Mouse (Mus musculus): ENCODE measurements around the gene Olfr330. TPM values are rescaled to one million over a fixed set of nuclear protein-coding genes. Genes with fewer than 3 reads are reported as not detected.

Olfr330 gene
- total RNA-seq (2023): not detected

GRCm38 (mm10) chr11:58534736-58535135 is at the start of gene Olfr330:
Gene Olfr330, minus strand, starts transcription at chr11:58534836.

GRCm38 (mm10) chr11:58577430-58577829 is 42.8 kb upstream of the Olfr330 start, which contains the start of gene Olfr325:
Gene Olfr325, plus strand, starts transcription at chr11:58577730.

DNA sequence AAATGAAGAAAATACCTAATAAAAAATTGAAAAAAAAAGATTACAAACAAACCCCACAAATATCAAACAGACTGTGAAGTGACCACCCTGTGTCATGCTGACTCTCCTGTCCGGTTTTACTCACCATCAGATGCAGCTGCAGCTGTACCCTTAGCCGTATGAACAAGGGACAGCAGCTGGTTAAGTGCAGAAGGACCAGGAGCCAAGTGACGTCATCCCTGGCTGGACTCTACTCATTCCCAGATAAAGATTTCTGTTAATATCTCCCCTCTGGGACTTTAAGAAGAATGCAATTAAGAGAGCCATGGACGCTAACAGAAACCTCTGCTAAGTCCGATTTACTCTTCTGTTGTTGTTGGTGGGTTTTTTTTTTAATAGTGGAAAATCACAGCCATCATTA is 35.8 kb upstream of the Olfr330 start, which contains the start of gene Olfr224:
Gene Olfr224 (minus strand): TSS at position 149 of the 400 bp plus-strand sequence.

DNA sequence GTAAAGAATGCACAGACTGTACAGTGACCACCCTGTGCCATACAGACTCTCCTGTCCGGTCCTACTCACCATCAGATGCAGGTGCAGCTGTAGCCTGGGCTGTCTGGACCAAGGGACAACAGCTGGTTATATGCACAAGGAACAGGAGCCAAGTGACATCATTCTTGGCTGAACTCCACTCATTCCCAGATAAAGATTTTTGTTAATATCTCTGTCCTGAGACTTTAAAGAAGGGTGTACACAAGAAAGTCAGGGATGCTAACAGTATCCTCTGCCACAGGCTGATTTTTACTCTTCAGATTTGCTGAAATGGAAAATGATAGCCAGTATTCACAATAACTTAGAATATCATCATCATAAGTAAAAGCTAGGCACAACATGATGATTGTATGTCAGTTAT is 20.9 kb upstream of the Olfr330 start, which contains the start of gene Olfr328:
Gene Olfr328 (minus strand): TSS at position 101 of the 400 bp plus-strand sequence.

DNA sequence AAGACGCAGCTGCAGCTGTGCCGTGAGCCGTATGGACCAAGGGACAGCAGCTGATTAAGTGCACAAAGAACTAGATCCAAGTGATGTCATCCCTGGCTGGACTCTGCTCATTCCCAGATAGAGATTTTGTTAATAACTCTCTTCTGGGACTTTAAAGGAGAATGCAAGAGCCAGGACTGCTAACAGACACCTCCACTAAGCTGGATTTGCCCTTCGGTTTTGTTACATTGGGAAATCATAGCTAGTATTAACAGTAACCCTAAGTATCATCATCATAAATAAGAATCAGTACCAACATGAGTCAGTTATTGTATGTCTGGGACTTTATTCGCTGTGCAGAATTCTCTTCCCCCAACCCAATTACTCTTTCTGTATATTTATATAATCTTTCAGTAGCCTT is 11.7 kb upstream of the Olfr330 start, which contains the start of gene Olfr329-ps:
Gene Olfr329-ps (minus strand): TSS at position 101 of the 400 bp plus-strand sequence.

DNA sequence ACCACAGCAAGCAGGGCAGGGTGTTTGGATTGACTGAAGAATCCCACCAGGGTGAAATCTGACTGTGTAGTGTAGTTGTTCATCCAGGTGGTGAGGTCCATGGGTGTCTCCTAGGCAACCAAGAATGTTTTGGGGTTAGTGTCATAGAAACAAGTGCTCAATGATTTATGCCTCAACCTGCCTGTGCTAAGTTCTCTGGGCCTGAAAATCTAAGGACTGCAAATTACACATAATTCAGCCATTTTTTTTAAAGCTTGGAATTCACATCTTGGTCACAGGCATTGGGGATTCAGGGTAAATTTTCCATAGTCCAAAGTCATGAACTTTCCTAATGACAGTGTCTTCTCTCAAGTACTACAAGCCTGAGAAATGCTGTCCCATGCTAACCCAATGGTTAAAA is 32.2 kb downstream of the Olfr330 start, which contains the start of gene Olfr331:
Gene Olfr331 (minus strand): TSS at position 101 of the 400 bp plus-strand sequence.

DNA sequence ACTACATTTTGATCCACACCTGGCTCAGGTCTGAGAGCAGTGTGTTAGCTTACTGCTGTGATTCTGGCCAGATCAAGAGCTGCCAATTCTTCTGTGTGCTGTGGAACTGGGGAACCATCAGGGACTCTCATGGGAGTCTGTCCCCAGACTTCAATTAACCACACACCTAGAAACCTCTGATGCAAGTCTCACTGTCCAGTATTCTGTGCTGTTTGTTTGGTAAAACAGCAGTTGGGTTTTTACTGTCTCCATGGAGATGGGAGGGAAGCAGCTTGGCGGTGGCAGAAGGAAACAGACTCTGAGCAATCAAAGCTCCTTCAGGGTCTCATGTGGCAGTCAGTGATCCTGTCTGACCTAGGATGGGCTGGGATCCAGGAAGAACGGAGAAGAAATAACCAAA is 42.2 kb downstream of the Olfr330 start, which contains the start of gene Olfr332:
Gene Olfr332 (minus strand): TSS at position 101 of the 400 bp plus-strand sequence.

Other genes with a start within 250 kb of the Olfr330 start
- gene Zfp692, start 227.8 kb downstream of the Olfr330 start, total RNA-seq (2023): 10 to 100 TPM; 10.7 to 13.9 TPM
- 10 to 100 TPM; 21.6 to 22.7 TPM for gene Zfp672, start 204.5 kb downstream of the Olfr330 start, total RNA-seq (2023)
- gene Sh3bp5l, start 204.1 kb downstream of the Olfr330 start, total RNA-seq (2023): 10 to 100 TPM; 28.1 to 32.3 TPM
- not detected for gene Lypd8, start 155.8 kb downstream of the Olfr330 start, total RNA-seq (2023)
- not detected for gene 1810065E05Rik, start 113.7 kb downstream of the Olfr330 start, total RNA-seq (2023)
- gene Gm12253, start 102.3 kb downstream of the Olfr330 start, total RNA-seq (2023): not detected
- not detected for gene Lypd9, start 81.9 kb downstream of the Olfr330 start, total RNA-seq (2023)
- gene Olfr30, start 72.6 kb downstream of the Olfr330 start, total RNA-seq (2023): not detected
- gene Olfr332, start 42.3 kb downstream of the Olfr330 start, total RNA-seq (2023): not detected
- not detected for gene Olfr331, start 32.3 kb downstream of the Olfr330 start, total RNA-seq (2023)
- gene Olfr329-ps, start 11.6 kb upstream of the Olfr330 start, total RNA-seq (2023): not detected
- under 1 TPM; 0.16 to 0.44 TPM for gene Olfr328, start 20.8 kb upstream of the Olfr330 start, total RNA-seq (2023)
- gene Olfr224, start 35.7 kb upstream of the Olfr330 start, total RNA-seq (2023): not detected
- gene Olfr325, start 42.9 kb upstream of the Olfr330 start, total RNA-seq (2023): not detected
- gene Olfr324, start 60.3 kb upstream of the Olfr330 start, total RNA-seq (2023): not detected
- gene 2210407C18Rik, start 81.2 kb upstream of the Olfr330 start, total RNA-seq (2023): not detected
- gene Olfr323, start 95.7 kb upstream of the Olfr330 start, total RNA-seq (2023): not detected
- 1 to 10 TPM in 1 of 2 experiments, under 1 TPM in 1; 0.88 to 1.2 TPM for gene Trim58, start 105.6 kb upstream of the Olfr330 start, total RNA-seq (2023)
- under 1 TPM in 1 of 2 experiments, not detected in 1; 0.07 TPM for gene Olfr322, start 123.9 kb upstream of the Olfr330 start, total RNA-seq (2023)
- gene Olfr320, start 146.3 kb upstream of the Olfr330 start, total RNA-seq (2023): not detected
- not detected for gene Olfr319, start 164.3 kb upstream of the Olfr330 start, total RNA-seq (2023)
- gene Olfr318, start 189.2 kb upstream of the Olfr330 start, total RNA-seq (2023): under 1 TPM; 0.11 to 0.18 TPM
- not detected for gene Olfr317, start 204.4 kb upstream of the Olfr330 start, total RNA-seq (2023)
- not detected for gene Olfr316, start 217.9 kb upstream of the Olfr330 start, total RNA-seq (2023)
- not detected for gene Olfr315, start 238.4 kb upstream of the Olfr330 start, total RNA-seq (2023)
- not detected for gene Olfr314, start 248.1 kb upstream of the Olfr330 start, total RNA-seq (2023)